Mouse (Mus musculus) thymus, postnatal 14 days (tissue): ENCODE measurements around the gene Vwf.

ENCODE experiments used
- DNase-seq: peaks from one replicate; pipeline ENCODE4 v3.0.0; 2021

The Vwf gene

GRCm38 (mm10) chr6:125548406-125548805, 1.8 kb downstream of the Vwf start:
- no peak for DNase-seq

GRCm38 (mm10) chr6:125550172-125550571, 3.6 kb downstream of the Vwf start:
- no peak for DNase-seq

GRCm38 (mm10) chr6:125552760-125553159, 6.2 kb downstream of the Vwf start:
- DNase-seq: no peak

- DNase-seq: no peak
Observed at GRCm38 (mm10) chr6:125553551-125553950, 7.0 kb downstream of the Vwf start.

GRCm38 (mm10) chr6:125558831-125559230, 12.3 kb downstream of the Vwf start:
- DNase-seq: no peak

GRCm38 (mm10) chr6:125561031-125561430, 14.5 kb downstream of the Vwf start:
- no peak for DNase-seq

GRCm38 (mm10) chr6:125561521-125561920, 14.9 kb downstream of the Vwf start:
- no peak for DNase-seq

GRCm38 (mm10) chr6:125564812-125565281, 18.3 kb downstream of the Vwf start:
- DNase-seq: no peak

GRCm38 (mm10) chr6:125565326-125565725, 18.8 kb downstream of the Vwf start:
- DNase-seq: no peak

GRCm38 (mm10) chr6:125566656-125567055, 20.1 kb downstream of the Vwf start:
- no peak for DNase-seq

GRCm38 (mm10) chr6:125568381-125568780, 21.8 kb downstream of the Vwf start:
- DNase-seq: no peak

- peak; percentile 63 for DNase-seq
Observed at GRCm38 (mm10) chr6:125572291-125573188, 26.0 kb downstream of the Vwf start.

GRCm38 (mm10) chr6:125573189-125573928, 26.8 kb downstream of the Vwf start:
- peak; percentile 85 for DNase-seq

GRCm38 (mm10) chr6:125575080-125575479, 28.5 kb downstream of the Vwf start:
- no peak for DNase-seq

GRCm38 (mm10) chr6:125577301-125577700, 30.7 kb downstream of the Vwf start:
- no peak for DNase-seq

- DNase-seq: no peak
Observed at GRCm38 (mm10) chr6:125577882-125578646, 31.5 kb downstream of the Vwf start.

- no peak for DNase-seq
Observed at GRCm38 (mm10) chr6:125578647-125579011, 32.1 kb downstream of the Vwf start.

- DNase-seq: no peak
Observed at GRCm38 (mm10) chr6:125579864-125580263, 33.3 kb downstream of the Vwf start.

- DNase-seq: no peak
Observed at GRCm38 (mm10) chr6:125583666-125584065, 37.1 kb downstream of the Vwf start.

GRCm38 (mm10) chr6:125584266-125584665, 37.7 kb downstream of the Vwf start:
- no peak for DNase-seq

- DNase-seq: no peak
Observed at GRCm38 (mm10) chr6:125585579-125585978, 39.0 kb downstream of the Vwf start.

- no peak for DNase-seq
Observed at GRCm38 (mm10) chr6:125586042-125586566, 39.5 kb downstream of the Vwf start.

GRCm38 (mm10) chr6:125588241-125588640, 41.7 kb downstream of the Vwf start:
- no peak for DNase-seq
